Mouse (Mus musculus): ENCODE results near the gene Mettl17. TPM values are rescaled to one million over a fixed set of nuclear protein-coding genes. Genes with fewer than 3 reads are reported as not detected.

Gene Mettl17
- polyA plus RNA-seq, 1 experiment from 2014 or later = 19.6 TPM

GRCm38 (mm10) chr14:51883527-51884030 lies 1.1 kb upstream of the Mettl17 start:
- no peaks in the 10 kb centered on the region; the same call in 1 of the 2 replicates for H3K27me3 ChIP-seq (replicated peaks)
- 2% methylated on average over 4 of the region's 4 CpGs for WGBS (ENCODE audit: insufficient replicate concordance)
- no peaks in the 10 kb centered on the region for H3K9me3 ChIP-seq (replicated peaks)
- peaks cover 21% of the 10 kb centered on the region for H3K4me1 ChIP-seq
- peak overlapping the region; percentile 83 for H3K4me3 ChIP-seq
- peak overlapping the region; percentile 69; the same call in 1 of the 2 replicates for H3K27ac ChIP-seq
- H3K36me3 ChIP-seq = peaks cover 20% of the 10 kb centered on the region
- H3K4me2 ChIP-seq = peak overlapping the region; percentile 90
- ATAC-seq = no peak
- H3K9ac ChIP-seq = peak overlapping the region; percentile 72; the same call in 1 of the 2 replicates

- peak overlapping the region; percentile 83 for H3K4me3 ChIP-seq
- H3K27me3 ChIP-seq (replicated peaks) = no peaks in the 10 kb centered on the region; the same call in 1 of the 2 replicates
- peak overlapping the region; percentile 72 for H3K9ac ChIP-seq
- H3K4me1 ChIP-seq = peaks cover 21% of the 10 kb centered on the region
- H3K27ac ChIP-seq = peak overlapping the region; percentile 69
- no peaks in the 10 kb centered on the region for H3K9me3 ChIP-seq (replicated peaks)
- H3K36me3 ChIP-seq = peaks cover 25% of the 10 kb centered on the region
- H3K4me2 ChIP-seq = peak overlapping the region; percentile 90
- 2% methylated on average over 14 of the region's 14 CpGs for WGBS (ENCODE audit: insufficient replicate concordance)
- ATAC-seq = peak; percentile 4
Measured at GRCm38 (mm10) chr14:51884031-51884544, 554 bp upstream of the Mettl17 start.

- Histone ChIP-seq H3K36me3 (peaks cover 44% of the 10 kb centered on the region), H3K4me1 (peaks cover 21% of the 10 kb centered on the region), H3K9me3 (replicated peaks) (no peaks in the 10 kb centered on the region), H3K9ac (no peak overlapping the region), H3K27me3 (replicated peaks) (no peaks in the 10 kb centered on the region), H3K27ac (no peak overlapping the region), H3K4me3 (no peak overlapping the region), H3K4me2 (peak overlapping the region; percentile 90)
- 77% methylated on average over 6 of the region's 6 CpGs for WGBS (ENCODE audit: insufficient replicate concordance)
- ATAC-seq = no peak
Measured at GRCm38 (mm10) chr14:51886051-51886450, 1.4 kb downstream of the Mettl17 start.

- 79% methylated on average over 6 of the region's 6 CpGs for WGBS (ENCODE audit: insufficient replicate concordance)
- Histone ChIP-seq H3K36me3 (peaks cover 58% of the 10 kb centered on the region), H3K9ac (no peak overlapping the region), H3K9me3 (replicated peaks) (no peaks in the 10 kb centered on the region), H3K4me3 (no peak overlapping the region), H3K27me3 (replicated peaks) (peaks cover 3% of the 10 kb centered on the region), H3K4me1 (peaks cover 32% of the 10 kb centered on the region), H3K4me2 (no peak overlapping the region), H3K27ac (no peak overlapping the region)
- ATAC-seq = no peak
Measured at GRCm38 (mm10) chr14:51889833-51890232, 5.2 kb downstream of the Mettl17 start.

- H3K9ac ChIP-seq = no peak within 1 kb of the TSS
- 82% methylated on average over 9 of the region's 9 CpGs for WGBS (ENCODE audit: insufficient replicate concordance)
- H3K27me3 ChIP-seq (replicated peaks) = peaks cover 7% of the 10 kb centered on the region
- H3K36me3 ChIP-seq = peaks cover 50% of the 10 kb centered on the region
- 0 out of 2 replicates have a peak within 1 kb of the TSS, but pooled peaks have one; percentile 12 for H3K4me2 ChIP-seq
- H3K9me3 ChIP-seq (replicated peaks) = no peaks in the 10 kb centered on the region
- no peak for ATAC-seq
- no peak within 1 kb of the TSS for H3K4me3 ChIP-seq
- H3K27ac ChIP-seq = no peak within 1 kb of the TSS
- peaks cover 30% of the 10 kb centered on the region for H3K4me1 ChIP-seq
Measured at GRCm38 (mm10) chr14:51892191-51892939, 7.7 kb downstream of the Mettl17 start, which contains the start of gene Slc39a2. Slc39a2 (plus strand) TSS chr14:51892889.

- Histone ChIP-seq H3K27ac (no peak overlapping the region), H3K4me2 (0 out of 2 replicates have a peak overlapping the region, but pooled peaks have one; percentile 12), H3K4me1 (peaks cover 30% of the 10 kb centered on the region), H3K27me3 (replicated peaks) (peaks cover 7% of the 10 kb centered on the region), H3K9me3 (replicated peaks) (no peaks in the 10 kb centered on the region), H3K4me3 (no peak overlapping the region), H3K36me3 (peaks cover 41% of the 10 kb centered on the region), H3K9ac (no peak overlapping the region)
- ATAC-seq = peak; percentile 44
- whole genome bisulfite sequencing (ENCODE audit: insufficient replicate concordance) = 35% methylated on average over 10 of the region's 10 CpGs
Measured at GRCm38 (mm10) chr14:51893094-51893794, 8.6 kb downstream of the Mettl17 start.

GRCm38 (mm10) chr14:51893809-51894208 lies 9.2 kb downstream of the Mettl17 start:
- peaks cover 35% of the 10 kb centered on the region for H3K36me3 ChIP-seq
- H3K4me2 ChIP-seq = 0 out of 2 replicates have a peak overlapping the region, but pooled peaks have one; percentile 12
- no peaks in the 10 kb centered on the region for H3K9me3 ChIP-seq (replicated peaks)
- 42% methylated on average over 3 of the region's 3 CpGs for WGBS (ENCODE audit: insufficient replicate concordance)
- peaks cover 7% of the 10 kb centered on the region for H3K27me3 ChIP-seq (replicated peaks)
- no peak overlapping the region for H3K27ac ChIP-seq
- ATAC-seq = peak; percentile 70
- no peak overlapping the region for H3K4me3 ChIP-seq
- no peak overlapping the region for H3K9ac ChIP-seq
- H3K4me1 ChIP-seq = peaks cover 30% of the 10 kb centered on the region

GRCm38 (mm10) chr14:51895071-51895470 lies 10.4 kb downstream of the Mettl17 start:
- H3K36me3 ChIP-seq = peaks cover 23% of the 10 kb centered on the region
- no peak overlapping the region for H3K27ac ChIP-seq
- peaks cover 7% of the 10 kb centered on the region for H3K27me3 ChIP-seq (replicated peaks)
- H3K9me3 ChIP-seq (replicated peaks) = no peaks in the 10 kb centered on the region
- no peak overlapping the region for H3K9ac ChIP-seq
- H3K4me1 ChIP-seq = peaks cover 30% of the 10 kb centered on the region
- no peak overlapping the region for H3K4me3 ChIP-seq
- WGBS (ENCODE audit: insufficient replicate concordance) = 71% methylated on average over 14 of the region's 14 CpGs
- no peak for ATAC-seq
- no peak overlapping the region for H3K4me2 ChIP-seq

- peaks cover 7% of the 10 kb centered on the region for H3K27me3 ChIP-seq (replicated peaks)
- H3K27ac ChIP-seq = no peak overlapping the region
- no peaks in the 10 kb centered on the region for H3K9me3 ChIP-seq (replicated peaks)
- no peak overlapping the region for H3K9ac ChIP-seq
- no peak overlapping the region for H3K4me2 ChIP-seq
- 39% methylated on average over 6 of the region's 6 CpGs for WGBS (ENCODE audit: insufficient replicate concordance)
- no peak overlapping the region for H3K4me3 ChIP-seq
- no peak for ATAC-seq
- peaks cover 14% of the 10 kb centered on the region for H3K36me3 ChIP-seq
- peaks cover 30% of the 10 kb centered on the region for H3K4me1 ChIP-seq
Measured at GRCm38 (mm10) chr14:51896019-51896418, 11.4 kb downstream of the Mettl17 start.

- H3K27ac ChIP-seq = no peak overlapping the region
- no peak for ATAC-seq
- peaks cover 10% of the 10 kb centered on the region for H3K27me3 ChIP-seq (replicated peaks)
- WGBS (ENCODE audit: insufficient replicate concordance) = 60% methylated on average over 8 of the region's 8 CpGs
- no peak overlapping the region for H3K4me2 ChIP-seq
- no peak overlapping the region for H3K4me3 ChIP-seq
- peaks cover 30% of the 10 kb centered on the region for H3K4me1 ChIP-seq
- no peak overlapping the region for H3K9ac ChIP-seq
- peaks cover 7% of the 10 kb centered on the region for H3K36me3 ChIP-seq
- no peaks in the 10 kb centered on the region for H3K9me3 ChIP-seq (replicated peaks)
Measured at GRCm38 (mm10) chr14:51896539-51897170, 12.0 kb downstream of the Mettl17 start.

- H3K4me2 ChIP-seq = no peak overlapping the region
- no peaks in the 10 kb centered on the region for H3K36me3 ChIP-seq
- H3K9me3 ChIP-seq (replicated peaks) = no peaks in the 10 kb centered on the region
- H3K27ac ChIP-seq = no peak overlapping the region
- ATAC-seq = no peak
- no peak overlapping the region for H3K4me3 ChIP-seq
- H3K4me1 ChIP-seq = peaks cover 15% of the 10 kb centered on the region
- peaks cover 10% of the 10 kb centered on the region for H3K27me3 ChIP-seq (replicated peaks)
- no peak overlapping the region for H3K9ac ChIP-seq
- 73% methylated on average over 1 of the region's 1 CpGs for WGBS (ENCODE audit: insufficient replicate concordance)
Measured at GRCm38 (mm10) chr14:51899351-51899750, 14.7 kb downstream of the Mettl17 start.
